Mouse (Mus musculus) liver, embryonic 14.5 days (tissue): ENCODE results near the gene Man2b2.

ENCODE experiments used
- CTCF ChIP-seq: IDR thresholded peaks from 2 replicates; pipeline ENCODE4 v1.5.1; 2016; ENCODE audit warnings: antibody characterized with exemption, low read depth, control low read depth
- EP300 ChIP-seq: IDR thresholded peaks from 2 replicates; pipeline ENCODE4 v1.6.1; 2016; ENCODE audit warnings: antibody characterized with exemption, low read depth

GRCm38 (mm10) chr5:36835933-36836332 lies 5.5 kb upstream of the Man2b2 start:
- TF ChIP-seq CTCF (peak; percentile 91), EP300 (no peak)
